In the genomic region with DNA sequence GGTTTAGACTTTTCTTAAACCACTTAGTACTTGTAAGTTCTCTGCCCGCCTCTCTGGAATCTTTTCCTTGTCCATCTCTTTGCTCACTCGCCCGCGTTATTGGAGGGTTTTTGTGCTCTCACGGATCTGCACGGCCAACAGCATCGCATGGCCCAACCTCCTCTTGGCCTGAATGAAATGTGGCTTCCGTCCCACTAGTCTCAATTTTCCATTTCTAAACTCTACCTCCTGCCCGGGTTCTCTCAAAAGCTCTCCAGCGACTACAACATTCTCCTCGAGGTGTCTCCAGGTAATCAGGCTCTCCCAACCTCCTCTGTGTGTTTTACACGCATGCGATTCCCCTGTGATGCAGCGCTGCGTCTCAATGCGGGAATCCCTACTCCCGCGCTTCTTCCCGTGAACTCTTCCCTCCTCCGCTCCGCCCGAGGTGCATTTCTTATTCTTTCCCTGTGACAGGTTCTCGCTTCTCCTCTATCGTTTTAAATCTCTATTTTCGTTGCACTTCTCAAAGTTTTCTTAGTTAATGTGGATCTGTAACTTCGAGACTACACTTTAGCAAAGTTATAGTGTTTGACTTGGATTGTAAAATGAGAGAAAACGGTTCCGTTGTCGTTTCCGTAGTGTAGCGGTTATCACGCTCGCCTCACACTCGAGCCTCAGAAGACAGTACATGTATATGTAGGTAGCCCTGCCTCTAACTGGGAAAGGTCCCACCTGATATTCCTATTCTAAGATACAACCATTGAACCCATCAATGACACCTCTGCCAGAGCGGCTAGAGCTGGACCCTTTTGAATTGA, we compare ENCODE assay signal across 8 mouse cellular contexts. TPM values are rescaled to one million over a fixed set of nuclear protein-coding genes. Genes with fewer than 3 reads are reported as not detected.
A peak's percentile ranks its signal among the peaks of the same experiment; 100 is the strongest.
DNase-seq lines count a peak whose midpoint lies in the region; ATAC-seq lines count a peak whose summit lies in the region.

No protein-coding gene starts in this region.

- peaks cover 14% of the 10 kb centered on the region for H3K27me3 ChIP-seq in kidney, embryonic 16.5 days (ENCODE audit: insufficient read depth, low read length)
- H3K27me3 ChIP-seq in forebrain, embryonic 16.5 days (replicated peaks; ENCODE audit: control insufficient read depth, insufficient read depth, low read length): peaks cover 7% of the 10 kb centered on the region; the same call in 1 of the 2 replicates
- peaks cover 49% of the 10 kb centered on the region for H3K27me3 ChIP-seq in liver, embryonic 15.5 days

- H3K4me2 ChIP-seq in kidney, embryonic 16.5 days (replicated peaks; ENCODE audit: low read depth, low read length): peak overlapping the region; percentile 87
- H3K4me2 ChIP-seq in forebrain, embryonic 16.5 days (ENCODE audit: low read length): peak overlapping the region; percentile 80
- H3K4me2 ChIP-seq in liver, embryonic 15.5 days: peak overlapping the region; percentile 71

- H3K9me3 ChIP-seq in kidney, embryonic 16.5 days (ENCODE audit: low read length): no peaks in the 10 kb centered on the region
- no peaks in the 10 kb centered on the region for H3K9me3 ChIP-seq in forebrain, embryonic 16.5 days (ENCODE audit: control insufficient read depth, low read length)
- no peaks in the 10 kb centered on the region for H3K9me3 ChIP-seq in liver, embryonic 15.5 days (replicated peaks)

- no peak overlapping the region for H3K27ac ChIP-seq in kidney, embryonic 16.5 days (ENCODE audit: low read length)
- H3K27ac ChIP-seq in forebrain, embryonic 16.5 days (ENCODE audit: low read length): no peak overlapping the region
- no peak overlapping the region for H3K27ac ChIP-seq in liver, embryonic 15.5 days (replicated peaks)

- no peak for DNase-seq in kidney, postnatal 14 days
- DNase-seq in R1 (ENCODE audit: low read depth, low spot score): peak; percentile 73
- no peak for DNase-seq in thymus, postnatal 10 days (ENCODE audit: low spot score in 2 of 2)
- DNase-seq in adrenal gland, postnatal 25 days: no peak
- no peak for DNase-seq in cerebellum, adult 9-10 months

- H3K36me3 ChIP-seq in kidney, embryonic 16.5 days (ENCODE audit: insufficient read depth, low read length): no peaks in the 10 kb centered on the region
- H3K36me3 ChIP-seq in forebrain, embryonic 16.5 days (ENCODE audit: control insufficient read depth, insufficient read depth): no peaks in the 10 kb centered on the region
- H3K36me3 ChIP-seq in liver, embryonic 15.5 days (replicated peaks): no peaks in the 10 kb centered on the region

- no peak; the same call in 1 of the 2 replicates for ATAC-seq in kidney, embryonic 16.5 days (ENCODE audit: low FRiP score, low TSS enrichment)
- peak; percentile 64 for ATAC-seq in forebrain, embryonic 16.5 days
- no peak for ATAC-seq in liver, embryonic 15.5 days (ENCODE audit: insufficient read depth)

- peak overlapping the region; percentile 56 for H3K4me3 ChIP-seq in kidney, embryonic 16.5 days (ENCODE audit: low read length)
- peak overlapping the region; percentile 48 for H3K4me3 ChIP-seq in forebrain, embryonic 16.5 days (replicated peaks; ENCODE audit: low read length)
- H3K4me3 ChIP-seq in liver, embryonic 15.5 days (replicated peaks): peak overlapping the region; percentile 51

- WGBS in kidney, embryonic 16.5 days: under 1% methylated on average over 35 of the region's 35 CpGs
- WGBS in forebrain, embryonic 16.5 days: under 1% methylated on average over 35 of the region's 35 CpGs
- under 1% methylated on average over 35 of the region's 35 CpGs for WGBS in liver, embryonic 15.5 days (ENCODE audit: insufficient replicate concordance)

- peak overlapping the region; percentile 59 for H3K9ac ChIP-seq in kidney, embryonic 16.5 days (replicated peaks; ENCODE audit: low read length)
- peak overlapping the region; percentile 46 for H3K9ac ChIP-seq in forebrain, embryonic 16.5 days (replicated peaks; ENCODE audit: low read depth, low read length)
- H3K9ac ChIP-seq in liver, embryonic 15.5 days: no peak overlapping the region

- H3K4me1 ChIP-seq in kidney, embryonic 16.5 days (ENCODE audit: insufficient read depth, low read length): peaks cover 16% of the 10 kb centered on the region
- H3K4me1 ChIP-seq in forebrain, embryonic 16.5 days (replicated peaks; ENCODE audit: control insufficient read depth, insufficient read depth, low read length): peaks cover 14% of the 10 kb centered on the region
- H3K4me1 ChIP-seq in liver, embryonic 15.5 days (replicated peaks): peaks cover 15% of the 10 kb centered on the region

RNA-seq across cellular contexts. Expression of a gene that starts 39.2 kb away (rescaled TPM):
- not detected in 2 replicates for polyA plus RNA-seq in kidney, embryonic 16.5 days (2015; fragmentation: Nextera tagmentation; extraction: Ambion mirVana)
- not detected in 2 replicates for polyA plus RNA-seq in forebrain, embryonic 16.5 days (2015; fragmentation: Nextera tagmentation; extraction: Ambion mirVana)
- not detected in 2 replicates for polyA plus RNA-seq in liver, embryonic 15.5 days (2015; fragmentation: Nextera tagmentation; extraction: Ambion mirVana)
- not detected in 2 replicates for total RNA-seq in adrenal gland, postnatal 25 days (2021)

RNA-seq across cellular contexts. Expression of a gene that starts 50.4 kb away (rescaled TPM):
- polyA plus RNA-seq in kidney, embryonic 16.5 days (2015; fragmentation: Nextera tagmentation; extraction: Ambion mirVana): not detected in 2 replicates
- polyA plus RNA-seq in forebrain, embryonic 16.5 days (2015; fragmentation: Nextera tagmentation; extraction: Ambion mirVana): not detected in 2 replicates
- not detected in 2 replicates for polyA plus RNA-seq in liver, embryonic 15.5 days (2015; fragmentation: Nextera tagmentation; extraction: Ambion mirVana)
- total RNA-seq in adrenal gland, postnatal 25 days (2021): not detected in 2 replicates
